Mouse (Mus musculus) limb, embryonic 13.5 days (tissue): ENCODE results near the gene Nanos1. TPM values are rescaled to one million over a fixed set of nuclear protein-coding genes. Genes with fewer than 3 reads are reported as not detected.

ENCODE experiments used
- ATAC-seq: fragments of 200-750 bp; cut with Nextera tagmentation; 2 replicates; pipeline ENCODE4 v1.8.0; 2017; ENCODE audit warnings: low read depth, moderate number of reproducible peaks, moderate TSS enrichment; ENCODE audit not compliant: low FRiP score
- H3K27ac ChIP-seq: fragments of 300-500 bp; sonication (generic); 2 replicates; pipeline ENCODE4 v1.5.1; 2015; ENCODE audit warnings: inconsistent platforms, mild to moderate bottlenecking, moderate library complexity
- H3K27me3 ChIP-seq: fragments of 300-500 bp; sonication (generic); 2 replicates; pipeline ENCODE4 v1.6.1; 2015; ENCODE audit warnings: mild to moderate bottlenecking, inconsistent platforms
- H3K36me3 ChIP-seq: fragments of 300-500 bp; sonication (generic); 2 replicates; pipeline ENCODE4 v1.6.1; 2015; ENCODE audit warnings: inconsistent platforms, mild to moderate bottlenecking, moderate library complexity
- H3K4me1 ChIP-seq: fragments of 300-500 bp; sonication (generic); 2 replicates; pipeline ENCODE4 v1.6.1; 2015; ENCODE audit warnings: inconsistent platforms
- H3K4me2 ChIP-seq: fragments of 300-500 bp; sonication (generic); replicated peaks from 2 replicates; pipeline ENCODE4 v1.6.1; 2015; ENCODE audit warnings: inconsistent platforms, mild to moderate bottlenecking, moderate library complexity
- H3K4me3 ChIP-seq: fragments of 300-500 bp; sonication (generic); 2 replicates; pipeline ENCODE4 v1.5.1; 2015; ENCODE audit warnings: moderate library complexity, mild to moderate bottlenecking, inconsistent platforms
- H3K9ac ChIP-seq: fragments of 300-500 bp; sonication (generic); 2 replicates; pipeline ENCODE4 v1.6.1; 2015; ENCODE audit warnings: mild to moderate bottlenecking, inconsistent platforms
- H3K9me3 ChIP-seq: fragments of 300-500 bp; sonication (generic); 2 replicates; pipeline ENCODE4 v1.6.1; 2016; ENCODE audit warnings: inconsistent platforms
- WGBS: fragments of 180-500 bp; shearing (Covaris S2); methylation state at CpG from one replicate; pipeline ENCODE4 v1.1.7; 2015; 5-methylcytosine and 5-hydroxymethylcytosine counted together
- polyA plus RNA-seq: library from polyadenylated mRNA; unstranded; fragments of >200 nt; fragmentation: Nextera tagmentation; extraction: Ambion mirVana; gene quantifications from 2 replicates; pipeline ENCODE4 v1.2.1, GENCODE M21; 2015

The Nanos1 gene
- polyA plus RNA-seq, result 1.2 and 1.6 TPM in 2 replicates

GRCm38 (mm10) chr19:60755438-60756191, at the start of gene Nanos1:
Gene Nanos1, plus strand, starts transcription at chr19:60755987.
- H3K27me3 ChIP-seq, result peaks cover 28% of the 10 kb centered on the region
- no peaks in the 10 kb centered on the region for H3K9me3 ChIP-seq
- peaks cover 17% of the 10 kb centered on the region for H3K4me1 ChIP-seq
- under 1% methylated on average over 58 of the region's 58 CpGs for WGBS
- peaks cover 10% of the 10 kb centered on the region for H3K36me3 ChIP-seq
- peak within 1 kb of the TSS; percentile 72 for H3K9ac ChIP-seq
- H3K4me3 ChIP-seq, result peak within 1 kb of the TSS; percentile 70
- ATAC-seq, result peak; percentile 93
- no peak within 1 kb of the TSS for H3K27ac ChIP-seq
- H3K4me2 ChIP-seq, result peak within 1 kb of the TSS; percentile 99

GRCm38 (mm10) chr19:60709193-60709900, 46.4 kb upstream of the Nanos1 start:
- 76% methylated on average over 4 of the region's 4 CpGs for WGBS
- no peaks in the 10 kb centered on the region for H3K9me3 ChIP-seq
- no peaks in the 10 kb centered on the region for H3K4me1 ChIP-seq
- no peak overlapping the region for H3K4me2 ChIP-seq
- H3K9ac ChIP-seq, result no peak overlapping the region
- H3K27ac ChIP-seq, result no peak overlapping the region
- H3K4me3 ChIP-seq, result no peak overlapping the region
- H3K27me3 ChIP-seq, result no peaks in the 10 kb centered on the region
- no peaks in the 10 kb centered on the region for H3K36me3 ChIP-seq
- no peak for ATAC-seq

DNA sequence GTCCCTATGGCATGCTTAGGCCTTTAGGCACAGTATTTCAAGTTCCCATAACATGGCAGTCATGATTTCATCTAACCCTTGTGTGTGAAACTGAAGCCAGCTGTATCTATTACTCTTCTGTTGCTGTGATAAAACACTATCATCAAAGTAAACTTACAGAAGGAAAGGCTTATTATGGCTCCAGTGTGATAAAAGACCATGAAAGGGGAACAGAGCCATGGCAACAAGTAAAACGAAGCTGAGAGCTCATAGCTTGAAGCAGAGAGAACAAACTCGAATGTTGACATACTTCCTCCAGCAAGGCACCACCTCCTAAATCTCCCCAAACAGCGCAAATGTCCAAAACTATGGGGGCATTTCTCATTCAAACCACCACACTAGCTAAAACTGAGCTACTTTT, 45.6 kb upstream of the Nanos1 start:
- H3K36me3 ChIP-seq, result no peaks in the 10 kb centered on the region
- 56% methylated on average over 3 of the region's 3 CpGs for WGBS
- H3K9ac ChIP-seq, result no peak overlapping the region
- H3K27me3 ChIP-seq, result no peaks in the 10 kb centered on the region
- H3K9me3 ChIP-seq, result no peaks in the 10 kb centered on the region
- no peak overlapping the region for H3K4me3 ChIP-seq
- no peak overlapping the region for H3K27ac ChIP-seq
- no peaks in the 10 kb centered on the region for H3K4me1 ChIP-seq
- ATAC-seq, result no peak
- H3K4me2 ChIP-seq, result no peak overlapping the region

- Histone ChIP-seq H3K27me3 (no peaks in the 10 kb centered on the region), H3K9ac (no peak overlapping the region), H3K27ac (no peak overlapping the region), H3K9me3 (no peaks in the 10 kb centered on the region), H3K36me3 (no peaks in the 10 kb centered on the region), H3K4me3 (no peak overlapping the region), H3K4me2 (no peak overlapping the region), H3K4me1 (no peaks in the 10 kb centered on the region)
- WGBS, result 82% methylated on average over 2 of the region's 2 CpGs
- ATAC-seq, result no peak
Observed at GRCm38 (mm10) chr19:60712577-60712976, 43.2 kb upstream of the Nanos1 start.

GRCm38 (mm10) chr19:60716381-60716780, 39.4 kb upstream of the Nanos1 start:
- no peaks in the 10 kb centered on the region for H3K27me3 ChIP-seq
- no peak for ATAC-seq
- H3K36me3 ChIP-seq, result no peaks in the 10 kb centered on the region
- no peaks in the 10 kb centered on the region for H3K9me3 ChIP-seq
- H3K27ac ChIP-seq, result no peak overlapping the region
- WGBS, result 93% methylated on average over 2 of the region's 2 CpGs
- no peak overlapping the region for H3K4me2 ChIP-seq
- H3K4me1 ChIP-seq, result no peaks in the 10 kb centered on the region
- no peak overlapping the region for H3K9ac ChIP-seq
- no peak overlapping the region for H3K4me3 ChIP-seq

- 47% methylated on average over 2 of the region's 2 CpGs for WGBS
- Histone ChIP-seq H3K36me3 (no peaks in the 10 kb centered on the region), H3K27me3 (no peaks in the 10 kb centered on the region), H3K9ac (no peak overlapping the region), H3K4me2 (no peak overlapping the region), H3K9me3 (no peaks in the 10 kb centered on the region), H3K4me3 (no peak overlapping the region), H3K4me1 (no peaks in the 10 kb centered on the region), H3K27ac (no peak overlapping the region)
- ATAC-seq, result no peak
Observed at GRCm38 (mm10) chr19:60730281-60730852, 25.4 kb upstream of the Nanos1 start.

DNA sequence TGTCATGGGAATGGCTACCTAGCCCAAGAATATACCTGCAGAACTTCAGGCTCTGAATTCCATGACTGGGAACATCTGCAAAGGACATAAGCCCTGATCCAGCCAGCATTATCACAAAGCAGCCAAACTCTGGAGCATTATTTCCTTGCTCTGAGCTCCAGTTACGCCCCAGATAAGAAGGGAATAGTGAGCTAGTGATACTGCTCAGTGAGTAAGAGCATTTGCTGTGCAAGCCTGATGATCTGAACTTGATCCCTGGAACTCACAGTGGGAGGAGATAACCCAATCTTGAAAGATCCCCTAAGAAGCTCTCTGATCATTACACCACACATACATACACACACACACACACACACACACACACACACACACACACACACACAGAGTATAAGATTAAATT, 24.5 kb upstream of the Nanos1 start:
- WGBS, result 83% methylated on average over 1 of the region's 1 CpGs
- no peaks in the 10 kb centered on the region for H3K36me3 ChIP-seq
- H3K9me3 ChIP-seq, result no peaks in the 10 kb centered on the region
- no peak overlapping the region for H3K27ac ChIP-seq
- H3K27me3 ChIP-seq, result no peaks in the 10 kb centered on the region
- no peak for ATAC-seq
- no peak overlapping the region for H3K9ac ChIP-seq
- H3K4me1 ChIP-seq, result no peaks in the 10 kb centered on the region
- H3K4me2 ChIP-seq, result no peak overlapping the region
- no peak overlapping the region for H3K4me3 ChIP-seq

- Histone ChIP-seq H3K27ac (no peak overlapping the region), H3K4me2 (no peak overlapping the region), H3K4me3 (no peak overlapping the region), H3K36me3 (no peaks in the 10 kb centered on the region), H3K9me3 (no peaks in the 10 kb centered on the region), H3K9ac (no peak overlapping the region), H3K4me1 (no peaks in the 10 kb centered on the region), H3K27me3 (no peaks in the 10 kb centered on the region)
- WGBS, result 77% methylated on average over 1 of the region's 1 CpGs
- ATAC-seq, result no peak
Observed at GRCm38 (mm10) chr19:60731966-60732365, 23.8 kb upstream of the Nanos1 start.

DNA sequence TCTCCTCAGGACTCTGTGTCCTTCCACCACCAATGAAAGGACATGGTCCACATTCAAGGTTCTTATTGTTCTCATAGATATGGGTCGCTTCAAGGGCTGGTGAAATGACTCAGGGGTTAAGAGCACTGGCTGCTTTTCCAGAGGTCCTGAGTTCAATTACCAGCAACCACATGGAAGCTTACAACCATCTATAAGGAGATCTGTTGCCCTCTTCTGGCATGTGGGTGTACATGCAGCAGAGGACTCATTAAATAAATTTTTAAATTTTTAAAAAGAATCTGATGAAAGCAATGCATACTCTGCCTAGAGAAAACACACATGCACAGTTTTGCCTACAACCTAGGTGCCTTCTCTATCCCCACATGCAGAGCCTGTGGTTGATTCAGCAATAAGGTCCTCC, 15.2 kb upstream of the Nanos1 start:
- H3K4me2 ChIP-seq, result no peak overlapping the region
- no peaks in the 10 kb centered on the region for H3K36me3 ChIP-seq
- H3K27ac ChIP-seq, result no peak overlapping the region
- no peaks in the 10 kb centered on the region for H3K9me3 ChIP-seq
- H3K4me1 ChIP-seq, result no peaks in the 10 kb centered on the region
- H3K4me3 ChIP-seq, result no peak overlapping the region
- no peaks in the 10 kb centered on the region for H3K27me3 ChIP-seq
- 73% methylated on average over 1 of the region's 1 CpGs for WGBS
- no peak overlapping the region for H3K9ac ChIP-seq
- no peak for ATAC-seq

GRCm38 (mm10) chr19:60743767-60744547, 11.8 kb upstream of the Nanos1 start:
- no peak for ATAC-seq
- no peaks in the 10 kb centered on the region for H3K4me1 ChIP-seq
- no peaks in the 10 kb centered on the region for H3K9me3 ChIP-seq
- no peaks in the 10 kb centered on the region for H3K27me3 ChIP-seq
- H3K4me2 ChIP-seq, result no peak overlapping the region
- WGBS, result 65% methylated on average over 5 of the region's 5 CpGs
- no peak overlapping the region for H3K9ac ChIP-seq
- no peak overlapping the region for H3K27ac ChIP-seq
- no peaks in the 10 kb centered on the region for H3K36me3 ChIP-seq
- H3K4me3 ChIP-seq, result no peak overlapping the region

GRCm38 (mm10) chr19:60747801-60748200, 8.0 kb upstream of the Nanos1 start:
- Histone ChIP-seq H3K4me3 (no peak overlapping the region), H3K27ac (no peak overlapping the region), H3K4me1 (no peaks in the 10 kb centered on the region), H3K9ac (no peak overlapping the region), H3K9me3 (no peaks in the 10 kb centered on the region), H3K36me3 (no peaks in the 10 kb centered on the region), H3K4me2 (no peak overlapping the region), H3K27me3 (no peaks in the 10 kb centered on the region)
- 71% methylated on average over 1 of the region's 1 CpGs for WGBS
- no peak for ATAC-seq
